Mouse (Mus musculus) 3134 (cell line): ENCODE results near the gene Ppp1ca.

Experiments used
- DNase-seq: peaks from one replicate; pipeline ENCODE4 v3.0.0-alpha.2; 2011; ENCODE audit warnings: low spot score; ENCODE audit not compliant: insufficient read length; ENCODE audit errors: extremely low read depth

Gene Ppp1ca

DNA sequence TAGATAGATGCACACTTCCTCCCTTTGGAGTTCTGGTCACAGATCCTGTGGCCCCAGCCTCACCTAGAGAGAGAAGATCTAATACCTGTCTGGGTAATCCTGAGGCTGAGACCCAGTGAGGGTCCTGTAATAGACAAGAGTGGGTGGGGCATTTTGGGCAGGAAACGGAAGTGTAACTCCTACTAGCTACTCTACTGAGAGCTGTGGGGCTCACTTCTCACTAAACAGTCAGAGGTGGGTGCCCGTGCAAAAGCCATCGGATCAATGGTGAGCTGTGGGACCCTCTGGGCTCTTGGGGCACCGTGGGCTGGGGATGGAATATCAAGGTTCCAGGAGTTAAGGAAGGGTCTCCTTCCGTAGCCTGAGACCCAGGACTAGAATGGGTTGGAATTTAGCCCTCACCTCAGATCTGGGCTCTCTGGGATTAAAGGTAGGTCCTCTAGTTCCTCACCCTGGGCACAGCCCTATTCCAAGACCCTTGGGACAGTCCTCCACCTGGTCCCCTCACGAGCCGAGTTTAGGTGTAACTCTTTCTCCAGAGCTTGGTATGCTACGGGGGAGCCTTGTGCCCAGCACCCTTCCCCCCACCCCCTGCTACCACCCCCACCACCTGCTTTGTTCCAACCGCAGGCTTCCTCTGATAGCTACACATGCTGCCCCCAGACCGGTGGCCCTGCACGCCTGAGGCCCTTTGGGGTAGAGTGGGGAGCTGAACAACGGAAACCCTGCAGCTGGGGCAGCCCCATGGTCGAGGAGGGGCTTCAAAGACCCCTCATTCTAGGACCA, 37.2 kb upstream of the Ppp1ca start:
- no peak for DNase-seq

DNA sequence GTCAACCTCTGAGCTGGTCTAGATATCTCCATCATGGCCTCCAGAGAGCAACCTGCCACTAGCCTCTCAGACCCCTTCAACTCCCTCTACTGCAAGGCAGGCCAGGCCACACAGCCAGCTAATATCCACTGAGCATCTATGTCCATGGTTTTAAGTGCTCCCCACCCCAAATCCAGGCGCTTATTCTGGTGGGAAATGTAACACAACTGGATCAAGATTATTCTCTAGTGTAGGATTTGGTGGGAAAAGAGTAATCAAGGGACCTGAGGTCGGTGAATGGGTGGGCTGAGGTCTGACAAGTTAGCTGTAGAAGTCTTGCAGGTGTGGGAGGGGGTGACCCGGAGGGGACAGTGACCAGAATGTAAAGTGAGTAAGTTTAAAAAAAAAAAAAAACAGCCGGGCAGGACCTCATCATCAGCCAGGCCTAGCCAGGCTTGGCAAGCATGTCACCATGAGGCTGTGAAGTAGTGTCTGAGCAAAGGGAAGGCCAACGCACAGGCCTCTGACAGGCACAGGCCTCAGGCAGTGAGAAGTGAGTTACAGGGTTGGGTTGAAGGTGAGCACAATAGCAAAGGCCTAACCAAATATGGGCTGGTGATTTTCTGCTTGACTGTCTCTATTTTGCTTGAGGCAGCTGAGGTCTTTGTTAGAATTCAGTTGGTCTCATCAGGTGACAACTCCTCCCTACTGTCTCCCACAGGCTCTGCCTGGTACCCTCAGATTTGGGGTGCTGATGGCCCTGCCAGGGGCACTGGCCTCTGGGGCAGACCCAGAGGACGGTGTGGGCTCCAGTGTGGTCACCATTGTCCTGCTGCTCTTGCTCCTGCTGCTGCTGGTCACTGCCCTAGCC, 36.4 kb upstream of the Ppp1ca start:
- DNase-seq: no peak

DNA sequence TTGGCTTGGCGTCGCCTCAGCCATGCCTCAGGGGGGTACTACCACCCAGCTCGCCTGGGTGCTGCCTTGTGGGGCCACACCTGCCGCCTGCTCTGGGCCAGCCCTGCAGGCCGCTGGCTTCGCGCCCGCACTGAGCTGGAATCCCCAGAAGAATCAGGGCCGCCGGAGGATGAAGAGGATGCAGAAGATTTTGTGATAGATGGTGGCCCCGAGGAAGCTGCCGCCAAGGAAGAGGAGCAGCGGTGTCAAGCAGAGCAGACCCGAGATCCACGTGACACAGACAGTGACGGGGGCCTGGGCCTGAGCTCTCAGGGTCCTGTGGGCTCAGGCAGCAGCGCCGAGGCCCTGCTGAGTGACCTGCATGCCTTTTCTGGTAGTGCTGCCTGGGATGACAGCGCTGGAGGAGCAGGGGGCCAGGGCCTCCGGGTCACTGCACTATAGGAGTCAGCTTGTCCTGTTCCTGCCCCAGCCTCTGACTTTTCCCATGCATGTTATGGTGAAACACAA, 35.7 kb upstream of the Ppp1ca start:
- no peak for DNase-seq

DNA sequence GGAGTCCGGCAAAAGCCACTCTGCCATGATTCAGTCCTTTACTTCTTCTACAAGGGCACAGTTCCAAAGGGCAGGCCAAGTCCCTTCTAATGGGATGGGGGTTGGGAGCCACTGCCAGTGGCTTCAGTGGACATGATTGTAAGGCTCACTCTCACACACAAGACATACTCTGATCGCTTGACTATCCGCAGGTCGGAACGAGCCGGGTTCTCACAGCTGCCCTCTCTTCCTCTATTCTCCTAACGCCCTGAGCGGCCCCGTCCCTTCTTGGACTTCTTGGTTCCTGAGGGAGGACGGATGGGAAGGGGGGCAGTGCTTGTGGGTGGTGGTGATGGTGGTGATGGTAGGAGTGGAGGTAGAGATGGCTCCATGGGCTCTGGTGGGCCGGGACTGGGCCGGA, 35.1 kb upstream of the Ppp1ca start:
- DNase-seq: no peak

DNA sequence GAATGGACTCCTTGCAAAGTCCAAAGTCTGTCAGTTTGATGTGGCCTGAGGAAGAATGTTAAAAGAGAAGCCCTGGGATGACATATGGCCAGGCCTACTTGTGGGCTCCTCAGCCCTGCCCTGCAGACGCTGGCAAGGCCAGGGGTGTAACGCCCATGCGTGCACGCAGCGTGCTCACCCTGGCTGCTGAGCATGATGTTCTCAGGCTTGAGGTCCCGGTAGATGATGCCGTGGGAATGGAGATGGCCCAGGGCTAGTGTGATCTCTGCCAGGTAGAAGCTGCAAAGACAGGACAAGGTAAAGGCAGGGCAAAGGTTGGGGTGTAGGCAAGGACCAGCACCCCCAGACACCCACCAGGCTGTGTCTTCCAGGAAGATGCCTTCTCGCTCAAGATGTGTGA, 32.8 kb upstream of the Ppp1ca start:
- DNase-seq: no peak

DNA sequence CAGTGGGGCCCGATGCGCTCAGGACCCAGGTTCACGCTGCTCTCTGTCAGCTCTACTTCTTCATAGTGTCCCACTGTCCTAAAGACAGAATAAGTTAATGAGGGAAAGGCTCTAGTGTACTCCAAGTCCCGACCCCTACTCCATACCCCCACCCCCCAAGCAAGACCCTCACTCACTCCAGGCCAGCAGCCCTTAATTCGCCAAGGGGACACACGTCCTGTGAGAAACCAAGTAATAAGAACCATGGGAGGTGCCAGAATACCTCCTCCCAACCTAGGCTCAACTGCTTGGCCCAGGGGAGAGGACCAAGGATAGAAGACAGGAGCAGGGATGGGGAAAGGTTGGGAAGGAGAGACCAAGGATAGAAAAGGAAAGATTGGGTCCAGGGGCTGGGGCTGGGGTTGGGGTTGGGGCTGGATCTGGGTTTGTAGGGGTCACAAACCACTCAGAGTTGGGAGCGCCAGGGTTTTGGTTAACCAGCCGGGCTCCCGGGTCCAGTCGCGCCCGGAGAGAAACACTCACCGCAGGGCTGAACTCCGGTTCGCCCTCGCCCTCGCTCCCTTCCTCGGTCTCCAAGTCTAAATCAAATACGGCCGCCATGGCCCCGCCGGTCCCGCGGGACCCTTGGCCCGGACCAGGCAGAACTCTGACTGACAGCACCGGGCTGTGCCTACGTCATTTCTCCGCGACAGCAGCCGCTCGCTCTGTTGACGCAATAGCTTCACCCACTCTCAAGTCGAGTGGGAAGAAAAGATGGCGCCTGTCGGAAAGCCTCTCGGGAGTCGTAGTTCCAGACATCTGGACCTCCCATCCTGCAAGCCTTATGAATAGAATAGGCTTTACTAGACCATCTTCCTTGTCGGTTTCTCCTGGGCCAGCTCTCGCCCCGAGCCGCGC, 29.0 kb upstream of the Ppp1ca start, which contains the start of gene Rps6kb2:
Gene Rps6kb2 (minus strand): TSS at position 709 of the 897 bp plus-strand sequence.
- DNase-seq: peak; percentile 85

DNA sequence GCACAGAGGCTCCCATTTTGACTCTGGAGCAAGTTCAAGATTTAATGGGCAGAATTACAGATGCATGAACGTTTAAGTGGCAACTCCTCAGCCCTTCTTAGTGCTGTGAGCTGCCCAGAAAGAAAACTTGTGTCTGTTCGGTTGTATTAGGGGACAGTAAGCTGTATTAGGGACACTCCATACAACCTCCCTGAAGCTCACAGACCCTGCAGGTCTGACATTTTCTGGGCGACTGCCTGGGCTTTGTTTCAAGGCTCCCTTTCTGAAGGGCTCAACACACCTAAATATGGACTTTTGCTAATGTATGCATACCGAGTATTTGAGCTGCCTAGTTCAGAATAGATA, 28.4 kb upstream of the Ppp1ca start:
- DNase-seq: no peak

DNA sequence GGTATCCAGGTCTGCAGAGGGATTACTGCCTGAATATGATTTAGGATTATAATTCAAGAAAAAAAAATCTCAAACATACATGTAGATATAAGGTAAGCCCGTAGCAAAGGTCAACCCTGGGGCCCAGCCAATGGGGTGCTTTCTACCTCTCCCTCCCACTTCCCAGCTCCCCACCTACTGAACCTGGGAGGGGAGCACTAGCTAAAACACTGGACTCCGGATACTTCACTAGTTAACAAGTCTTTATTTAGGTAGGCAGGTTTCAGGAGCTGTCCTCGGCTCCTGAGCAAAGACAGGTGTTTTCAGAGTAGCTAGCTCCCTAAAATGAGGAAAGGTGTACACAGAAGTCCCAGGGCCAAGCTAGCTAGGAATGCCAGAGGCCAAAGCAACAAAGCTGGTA, 27.8 kb upstream of the Ppp1ca start:
- no peak for DNase-seq

DNA sequence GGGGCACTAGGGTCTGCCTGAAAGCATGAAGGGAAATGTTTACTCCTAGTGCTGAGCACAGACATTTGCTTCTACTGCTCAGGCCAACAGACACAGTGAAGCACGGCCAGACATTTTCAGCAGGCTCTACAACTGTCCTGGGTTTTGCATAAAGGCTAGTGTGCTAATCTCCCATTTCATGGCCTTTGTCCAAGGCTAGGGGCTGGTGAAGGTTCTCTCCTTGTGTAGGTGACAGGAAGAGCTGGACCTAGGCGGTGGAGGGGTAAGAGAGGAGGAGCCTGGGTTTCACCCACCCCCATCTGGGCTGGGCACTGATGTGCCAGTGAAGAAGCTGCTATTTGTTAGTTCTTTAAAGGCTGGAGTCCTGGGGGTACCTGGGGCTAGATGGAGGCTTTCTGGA, 27.1 kb upstream of the Ppp1ca start:
- DNase-seq: no peak

DNA sequence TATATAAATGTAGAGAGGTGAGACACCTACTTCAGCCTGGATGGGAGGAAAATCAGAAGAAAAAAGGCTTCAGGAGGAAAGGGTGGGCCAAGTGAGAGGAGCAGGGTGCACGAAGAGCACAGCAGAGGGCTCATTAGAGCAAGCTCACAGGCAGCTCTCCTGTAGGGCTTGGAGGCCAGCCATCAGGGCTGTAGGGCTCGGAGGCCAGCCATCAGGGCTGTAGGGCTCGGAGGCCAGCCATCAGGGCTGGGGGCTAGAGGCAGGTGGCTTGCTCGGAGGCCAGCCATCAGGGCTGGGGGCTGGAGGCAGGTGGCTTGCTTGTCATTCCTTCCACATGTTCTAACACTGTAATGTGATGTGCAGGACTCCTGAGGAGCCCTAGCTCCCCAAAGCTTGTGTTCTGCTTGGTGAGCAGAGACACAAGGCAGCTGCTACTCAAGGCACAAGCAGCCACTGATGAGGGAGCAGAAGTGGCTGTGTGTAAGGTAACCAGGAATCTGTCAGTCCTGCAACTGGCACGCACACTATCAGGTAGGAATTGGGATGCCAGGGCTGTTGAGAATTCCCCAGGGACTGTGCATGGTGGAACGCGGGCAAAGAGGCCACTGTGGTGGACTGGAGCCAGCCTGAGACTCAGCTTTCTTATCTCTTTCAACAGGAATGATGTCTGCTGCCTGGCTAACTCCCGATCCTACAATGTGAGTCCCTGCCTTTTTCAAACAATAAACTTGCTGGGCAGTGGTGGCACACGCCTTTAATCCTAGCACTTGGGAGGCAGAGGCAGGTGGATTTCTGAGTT, 25.0 kb upstream of the Ppp1ca start:
- no peak for DNase-seq

DNA sequence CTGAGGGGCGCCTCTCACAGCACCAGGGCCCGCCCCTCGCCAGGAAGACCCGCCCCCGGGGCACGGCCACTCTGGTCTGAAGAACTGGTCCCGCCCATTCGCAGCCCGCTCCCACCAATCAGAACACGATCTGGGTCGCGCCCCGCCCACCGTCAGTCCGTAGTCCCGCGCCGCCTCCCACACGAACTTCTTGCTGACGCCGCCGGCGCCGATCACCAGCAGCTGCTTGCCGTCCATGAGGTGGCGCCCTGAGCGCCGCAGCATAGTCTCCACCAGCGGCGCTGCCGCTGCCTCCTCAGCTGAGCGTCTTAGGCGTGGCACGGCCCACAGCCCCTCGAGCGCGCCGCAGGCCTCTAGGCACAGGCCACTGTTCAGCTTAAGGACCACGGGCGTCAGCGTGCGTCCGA, 22.5 kb upstream of the Ppp1ca start:
- DNase-seq: peak; percentile 99

DNA sequence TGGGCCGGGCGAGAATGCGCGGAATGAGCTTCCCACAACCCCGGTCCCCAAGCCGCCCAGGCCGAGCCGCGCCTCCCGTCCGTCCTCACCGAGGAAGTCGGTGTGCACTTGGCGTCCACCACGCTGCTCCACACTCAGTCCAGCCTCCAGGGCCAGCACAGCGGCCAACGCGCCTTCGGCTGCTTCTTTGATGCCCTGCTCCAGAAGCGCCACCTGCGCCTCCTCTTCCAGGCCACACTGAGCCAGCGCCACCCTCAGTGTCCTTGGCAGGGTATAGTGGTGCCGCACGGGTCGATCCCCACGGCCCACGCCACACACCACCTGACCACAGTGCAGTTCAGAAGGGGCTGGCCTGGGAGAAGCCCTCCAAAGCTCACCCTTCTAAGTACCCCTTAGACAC, 22.1 kb upstream of the Ppp1ca start:
- no peak for DNase-seq

DNA sequence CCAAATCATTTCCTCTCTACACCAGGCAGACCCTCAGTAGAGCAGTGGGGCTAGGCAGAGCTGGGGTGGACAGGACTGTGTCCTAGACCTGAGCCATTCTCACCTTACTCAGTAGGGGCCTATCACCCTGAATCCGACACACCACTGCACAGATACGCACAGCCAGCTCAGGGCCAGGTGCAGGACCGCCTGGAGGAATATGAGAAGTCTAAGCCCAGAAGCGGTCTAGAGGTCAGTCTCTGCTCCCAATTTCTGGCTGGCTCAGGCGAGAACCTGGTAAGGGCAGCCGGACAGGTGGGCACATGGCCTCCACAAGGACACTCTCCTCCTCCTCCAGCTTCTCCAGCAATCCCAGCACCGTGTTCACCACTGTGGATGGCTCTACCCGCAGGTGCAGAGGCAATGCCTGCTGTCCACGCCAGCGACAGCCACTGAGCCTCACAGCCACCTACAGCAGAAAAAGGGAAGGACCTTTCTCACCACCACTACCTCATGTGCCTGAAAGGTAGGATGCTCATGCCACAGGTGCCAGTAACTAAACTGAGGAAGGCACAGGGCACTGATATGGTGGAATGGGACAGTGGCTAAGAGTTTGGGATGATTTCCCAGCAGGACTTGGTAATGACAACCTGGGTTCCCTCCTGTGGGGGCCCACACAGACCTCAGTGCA, 21.0 kb upstream of the Ppp1ca start:
- no peak for DNase-seq

DNA sequence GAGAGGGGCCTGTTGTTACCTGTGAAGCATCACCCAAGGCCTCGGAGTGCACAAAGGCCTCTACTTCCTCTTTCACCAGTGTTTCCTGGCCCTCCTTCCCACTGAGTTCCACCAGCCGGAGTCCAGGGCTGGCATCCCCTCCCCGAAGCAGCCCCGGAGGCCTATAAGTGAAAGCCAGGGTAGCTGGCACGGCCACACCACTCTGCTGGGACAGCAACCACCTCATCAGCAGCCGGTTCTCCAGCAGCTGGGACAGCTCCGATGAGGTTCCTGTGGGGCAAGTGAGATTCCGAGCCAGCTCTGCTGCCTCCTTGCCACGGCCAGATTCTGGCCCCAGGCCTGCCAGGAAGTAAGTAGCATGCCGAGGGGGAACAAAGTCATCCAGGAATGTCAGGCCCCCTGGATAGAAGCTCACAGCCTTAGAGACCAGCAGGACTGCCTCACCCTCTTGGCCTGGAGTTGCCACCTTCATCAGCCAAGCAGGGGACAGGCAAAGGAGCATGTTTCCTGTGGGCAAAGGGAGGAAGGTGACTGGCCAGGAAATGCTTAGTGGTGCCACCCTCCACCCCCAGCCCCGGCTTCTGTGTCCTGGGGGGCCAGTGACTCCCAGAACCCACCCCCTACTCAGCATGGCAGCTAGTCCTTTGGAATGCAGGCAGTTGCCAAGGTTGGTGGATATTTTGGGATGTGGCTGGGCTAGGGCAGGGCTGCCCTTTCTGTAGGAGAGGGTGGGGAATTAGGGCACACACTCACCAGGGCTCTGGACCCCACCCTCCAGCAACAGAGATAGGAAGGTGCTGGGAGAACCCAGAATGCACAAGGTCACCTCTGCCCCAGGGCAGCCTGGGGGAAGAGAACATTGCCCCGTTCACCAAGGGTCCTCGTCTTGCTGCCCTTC, 20.2 kb upstream of the Ppp1ca start:
- peak; percentile 73 for DNase-seq

DNA sequence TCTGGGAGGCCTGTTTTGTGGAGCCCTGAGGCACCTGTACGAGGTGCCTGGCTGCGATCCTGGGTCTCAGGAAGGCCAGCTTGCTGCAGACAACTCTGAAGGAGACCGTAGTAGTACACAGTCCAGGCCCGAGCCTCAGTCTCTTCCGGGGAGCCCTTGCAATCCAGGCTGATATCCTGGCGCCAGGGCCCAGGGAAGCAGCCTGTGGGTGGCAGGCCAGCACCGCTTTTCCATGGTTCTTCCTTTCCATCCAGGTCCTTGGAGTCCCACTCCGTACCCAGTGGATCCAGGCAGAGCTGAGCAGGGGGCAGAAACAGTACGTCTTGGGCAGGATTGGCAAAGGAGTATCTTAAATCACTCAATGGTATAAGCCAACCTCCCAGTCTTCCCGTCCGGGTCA, 18.9 kb upstream of the Ppp1ca start:
- DNase-seq: no peak

DNA sequence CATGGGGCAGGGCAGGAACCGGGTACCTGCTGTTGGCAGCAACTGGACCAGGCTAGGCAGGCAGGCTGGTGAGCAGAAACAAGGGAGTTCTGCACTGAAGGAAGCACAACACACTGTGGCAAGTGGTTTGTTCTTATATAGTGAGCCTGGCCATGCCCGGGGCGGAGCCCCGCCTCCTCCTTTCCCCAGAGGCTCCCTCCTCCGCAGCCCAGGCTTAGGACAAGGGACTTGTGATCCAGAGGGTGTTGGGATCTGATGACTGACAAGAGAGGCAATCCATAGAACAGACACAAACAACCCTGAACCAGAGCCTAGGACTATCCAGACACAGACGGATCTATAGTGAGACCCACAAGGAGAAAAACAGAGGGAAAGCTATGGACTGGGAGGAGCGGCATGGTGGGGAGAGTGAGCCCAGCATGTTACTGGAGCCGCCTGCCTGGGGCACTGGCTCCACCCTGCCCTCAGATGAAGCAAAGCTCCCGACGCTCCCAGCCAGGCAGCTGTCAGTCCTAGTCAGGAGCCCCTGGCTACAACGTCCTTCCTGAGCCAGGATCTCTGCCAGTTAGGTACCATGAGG, 16.4 kb upstream of the Ppp1ca start, which contains the start of gene Carns1:
Gene Carns1 (minus strand): TSS at position 112 of the 580 bp plus-strand sequence.
- DNase-seq: peak; percentile 80

DNA sequence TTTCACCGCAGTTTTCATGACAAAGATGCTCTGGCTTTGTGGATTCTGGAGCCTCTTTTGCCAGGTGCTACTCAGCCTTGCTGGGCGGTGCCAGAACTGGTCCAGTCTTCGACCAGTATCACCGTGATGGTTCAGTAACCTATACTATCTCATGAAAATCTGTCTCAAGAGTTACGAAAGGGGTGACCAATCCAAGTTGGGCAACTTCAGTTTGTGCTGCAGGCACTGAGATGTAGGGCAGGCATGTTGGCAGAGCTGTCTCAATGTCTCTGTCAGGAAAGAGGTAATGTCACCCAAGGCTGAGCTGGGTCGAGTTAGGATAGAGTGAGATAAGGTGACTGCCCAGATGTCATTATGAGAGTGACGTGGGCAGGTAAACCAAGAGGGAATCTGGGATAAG, 11.5 kb upstream of the Ppp1ca start:
- no peak for DNase-seq

DNA sequence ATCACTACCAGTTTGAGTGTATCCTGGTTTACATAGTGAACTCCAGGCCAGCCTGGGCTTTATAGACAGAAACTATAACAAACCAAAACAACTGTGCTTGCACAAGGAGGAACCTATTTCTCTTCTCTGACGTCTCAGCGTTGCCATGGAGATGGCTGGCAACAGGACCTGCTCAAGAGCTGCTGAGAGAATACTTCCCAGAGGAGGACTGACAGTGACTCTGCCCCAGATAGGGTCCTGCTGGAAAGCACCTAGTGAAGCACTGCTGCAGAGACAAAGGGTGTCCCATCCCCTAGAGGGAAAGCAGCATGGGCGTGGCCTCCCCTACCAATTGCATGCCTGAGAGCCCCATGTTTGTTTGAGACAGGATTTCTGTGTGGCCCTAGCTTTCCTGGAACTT, 10.0 kb upstream of the Ppp1ca start:
- no peak for DNase-seq
